Mouse (Mus musculus) lung, embryonic 16.5 days (tissue): Measurements from ENCODE around the gene Cabp7. TPM values are rescaled to one million over a fixed set of nuclear protein-coding genes. Genes with fewer than 3 reads are reported as not detected.

Experiments
- ATAC-seq: fragments of 200-750 bp; cut with Nextera tagmentation; 2 replicates; pipeline ENCODE4 v1.8.0; 2017; ENCODE audit warnings: low read depth, mild to moderate bottlenecking, moderate library complexity
- H3K27ac ChIP-seq: fragments of 300-500 bp; sonication (generic); 2 replicates; pipeline ENCODE4 v1.5.1; 2014; ENCODE audit warnings: mild to moderate bottlenecking, control low read depth, low read length
- H3K27me3 ChIP-seq: fragments of 300-500 bp; sonication (generic); 2 replicates; pipeline ENCODE4 v1.6.1; 2014; ENCODE audit warnings: low read depth, low read length, mixed read lengths; ENCODE audit not compliant: control insufficient read depth, insufficient read depth
- H3K36me3 ChIP-seq: fragments of 300-500 bp; sonication (generic); 2 replicates; pipeline ENCODE4 v1.6.1; 2014; ENCODE audit warnings: low read length; ENCODE audit not compliant: control insufficient read depth, insufficient read depth
- H3K4me1 ChIP-seq: fragments of 300-500 bp; sonication (generic); replicated peaks from 2 replicates; pipeline ENCODE4 v1.6.1; 2014; ENCODE audit warnings: low read length, mixed read lengths; ENCODE audit not compliant: control insufficient read depth, insufficient read depth
- H3K4me2 ChIP-seq: fragments of 300-500 bp; sonication (generic); 2 replicates; pipeline ENCODE4 v1.6.1; 2014; ENCODE audit warnings: low read depth, low read length, control low read depth
- H3K4me3 ChIP-seq: fragments of 300-500 bp; sonication (generic); 2 replicates; pipeline ENCODE4 v1.5.1; 2014; ENCODE audit warnings: mild to moderate bottlenecking, low read length, control low read depth
- H3K9ac ChIP-seq: fragments of 300-500 bp; sonication (generic); 2 replicates; pipeline ENCODE4 v1.6.1; 2014; ENCODE audit warnings: low read length, control low read depth
- H3K9me3 ChIP-seq: fragments of 300-500 bp; sonication (generic); 2 replicates; pipeline ENCODE4 v1.6.1; 2016; ENCODE audit warnings: low read length; ENCODE audit not compliant: control insufficient read depth
- WGBS: fragments of 180-500 bp; shearing (Covaris S2); extraction: QIAGEN DNeasy Blood & Tissue Kit; methylation state at CpG from one replicate; pipeline ENCODE4 v1.1.7; 2014; 5-methylcytosine and 5-hydroxymethylcytosine counted together
- polyA plus RNA-seq: library from polyadenylated mRNA; unstranded; fragments of >200 nt; fragmentation: Nextera tagmentation; extraction: Ambion mirVana; gene quantifications from 2 replicates; pipeline ENCODE4 v1.2.1, GENCODE M21; 2015

The Cabp7 gene
- polyA plus RNA-seq, 1 experiment from 2014 or later = 0.14 TPM

DNA sequence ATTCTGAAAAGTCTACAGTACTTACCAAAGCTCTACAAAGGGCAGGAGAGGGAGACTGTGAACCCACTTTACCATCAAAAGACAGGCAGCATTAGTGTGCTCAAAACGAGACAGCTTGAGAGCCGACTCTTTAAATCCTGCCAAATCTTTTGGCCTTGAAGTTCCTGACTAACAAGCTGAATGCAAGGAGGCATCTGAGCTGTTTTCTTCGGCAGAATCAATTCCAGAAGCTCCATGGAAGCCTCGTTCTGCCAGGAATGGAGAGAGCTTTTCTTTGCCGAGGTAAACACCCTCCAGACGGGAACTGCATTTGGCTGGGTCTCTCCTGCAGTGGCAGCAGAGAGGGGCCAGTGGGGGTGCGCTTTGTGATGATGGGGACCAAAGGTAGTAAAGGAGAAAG, 22.7 kb upstream of the Cabp7 start:
- Histone ChIP-seq H3K4me3 (no peak overlapping the region), H3K9ac (no peak overlapping the region), H3K4me2 (no peak overlapping the region), H3K27ac (no peak overlapping the region), H3K4me1 (no peaks in the 10 kb centered on the region), H3K9me3 (no peaks in the 10 kb centered on the region), H3K36me3 (no peaks in the 10 kb centered on the region), H3K27me3 (no peaks in the 10 kb centered on the region)
- 67% methylated on average over 7 of the region's 7 CpGs for WGBS
- ATAC-seq = no peak

DNA sequence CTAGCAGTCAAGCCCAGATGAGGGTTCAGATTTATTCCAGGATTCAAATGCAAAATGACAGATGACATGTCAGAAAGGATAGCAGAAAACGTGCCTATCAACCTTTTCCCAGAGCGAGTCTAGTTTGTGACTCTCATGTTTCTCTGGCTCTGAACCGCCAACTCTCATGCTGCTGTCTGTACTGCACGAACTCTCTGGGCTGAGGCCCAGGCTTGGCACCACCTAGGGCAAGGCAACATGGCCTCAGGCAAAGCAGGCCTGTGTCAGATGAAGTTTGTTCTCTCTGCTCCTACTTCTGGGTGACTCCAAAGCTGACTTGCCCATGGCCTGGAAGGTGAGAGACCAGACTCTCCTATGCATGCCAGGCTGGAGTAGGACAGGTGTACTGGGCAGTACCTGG, 21.8 kb upstream of the Cabp7 start:
- H3K4me3 ChIP-seq = no peak overlapping the region
- H3K4me1 ChIP-seq = no peaks in the 10 kb centered on the region
- H3K4me2 ChIP-seq = no peak overlapping the region
- no peak overlapping the region for H3K9ac ChIP-seq
- no peak for ATAC-seq
- no peaks in the 10 kb centered on the region for H3K9me3 ChIP-seq
- no peaks in the 10 kb centered on the region for H3K36me3 ChIP-seq
- WGBS = 79% methylated on average over 4 of the region's 4 CpGs
- no peaks in the 10 kb centered on the region for H3K27me3 ChIP-seq
- no peak overlapping the region for H3K27ac ChIP-seq

DNA sequence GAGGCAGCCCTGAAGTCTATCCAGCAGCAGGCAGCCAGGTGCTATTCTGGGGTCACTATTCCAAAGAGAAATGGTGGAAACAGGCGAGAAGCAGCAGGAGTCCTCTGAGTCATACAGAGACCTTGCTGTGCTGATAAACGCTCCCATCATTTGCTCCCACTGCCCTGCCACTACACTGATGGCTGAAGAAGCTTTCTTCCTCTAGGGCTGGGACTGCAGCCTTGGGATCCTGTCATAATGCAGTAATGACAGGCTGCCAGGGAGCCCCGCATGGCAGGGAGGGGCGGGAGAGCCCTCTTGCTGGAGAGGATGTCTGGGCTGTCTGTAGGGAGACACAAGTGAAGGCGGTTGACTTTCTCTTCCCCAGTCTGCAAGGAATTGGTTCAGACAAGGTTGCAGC, 17.9 kb upstream of the Cabp7 start:
- Histone ChIP-seq H3K27me3 (no peaks in the 10 kb centered on the region; the same call in 1 of the 2 replicates), H3K9ac (no peak overlapping the region), H3K27ac (no peak overlapping the region), H3K9me3 (no peaks in the 10 kb centered on the region), H3K4me3 (no peak overlapping the region), H3K4me1 (peaks cover 10% of the 10 kb centered on the region), H3K36me3 (no peaks in the 10 kb centered on the region), H3K4me2 (no peak overlapping the region)
- no peak for ATAC-seq
- 47% methylated on average over 5 of the region's 5 CpGs for WGBS

DNA sequence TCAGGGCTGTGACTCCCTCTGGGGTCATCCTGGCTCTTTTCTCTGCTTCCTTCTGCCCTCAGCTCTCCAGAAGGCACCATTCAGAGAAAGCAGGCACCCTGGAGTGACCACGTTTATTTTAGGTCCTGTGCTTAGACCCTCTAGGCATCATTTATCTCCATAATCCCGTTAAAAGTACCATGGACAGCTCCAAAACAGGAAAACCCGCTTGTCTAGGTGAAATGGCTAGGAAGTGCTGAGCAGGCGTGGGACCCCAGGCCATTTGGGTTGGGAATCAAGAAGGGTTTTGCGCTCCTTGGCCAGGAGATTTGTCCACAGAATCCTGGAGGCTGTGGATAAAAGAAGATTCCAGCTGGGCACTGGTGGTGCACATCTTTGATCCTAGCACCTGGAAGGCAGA, 17.1 kb upstream of the Cabp7 start:
- WGBS = 13% methylated on average over 5 of the region's 5 CpGs

DNA sequence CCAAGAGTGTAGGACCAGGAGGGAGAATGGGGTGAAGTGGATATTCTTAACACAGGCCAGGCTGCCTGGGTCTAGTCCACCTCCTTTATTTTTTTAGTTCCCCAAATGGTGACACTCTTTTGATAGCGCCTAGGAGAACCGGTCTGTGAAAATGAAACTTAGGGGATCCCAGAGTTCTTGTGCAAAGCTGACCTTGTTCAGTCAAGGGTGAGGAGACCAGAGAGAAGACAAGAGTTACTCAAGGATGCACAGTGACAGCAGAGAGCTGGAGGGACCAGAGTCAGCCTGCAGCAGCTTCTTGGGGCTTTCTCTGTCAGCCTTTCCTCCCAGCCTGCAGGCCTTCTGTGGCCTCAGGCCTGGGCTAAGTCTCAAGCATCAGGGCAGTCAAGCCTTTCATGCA, 15.9 kb upstream of the Cabp7 start:
- H3K4me1 ChIP-seq = peaks cover 10% of the 10 kb centered on the region
- WGBS = 17% methylated on average over 2 of the region's 2 CpGs
- no peak overlapping the region for H3K27ac ChIP-seq
- H3K9ac ChIP-seq = no peak overlapping the region
- no peak overlapping the region for H3K4me2 ChIP-seq
- H3K27me3 ChIP-seq = no peaks in the 10 kb centered on the region; the same call in 1 of the 2 replicates
- no peak overlapping the region for H3K4me3 ChIP-seq
- H3K36me3 ChIP-seq = no peaks in the 10 kb centered on the region
- ATAC-seq = no peak
- no peaks in the 10 kb centered on the region for H3K9me3 ChIP-seq

More for the DNA sequence above, 17.1 kb upstream of the Cabp7 start:
- H3K9ac ChIP-seq = no peak overlapping the region
- no peaks in the 10 kb centered on the region for H3K9me3 ChIP-seq
- H3K27me3 ChIP-seq = no peaks in the 10 kb centered on the region; the same call in 1 of the 2 replicates
- H3K4me2 ChIP-seq = no peak overlapping the region
- no peaks in the 10 kb centered on the region for H3K36me3 ChIP-seq
- H3K4me3 ChIP-seq = no peak overlapping the region
- no peak for ATAC-seq
- peaks cover 10% of the 10 kb centered on the region for H3K4me1 ChIP-seq
- no peak overlapping the region for H3K27ac ChIP-seq

DNA sequence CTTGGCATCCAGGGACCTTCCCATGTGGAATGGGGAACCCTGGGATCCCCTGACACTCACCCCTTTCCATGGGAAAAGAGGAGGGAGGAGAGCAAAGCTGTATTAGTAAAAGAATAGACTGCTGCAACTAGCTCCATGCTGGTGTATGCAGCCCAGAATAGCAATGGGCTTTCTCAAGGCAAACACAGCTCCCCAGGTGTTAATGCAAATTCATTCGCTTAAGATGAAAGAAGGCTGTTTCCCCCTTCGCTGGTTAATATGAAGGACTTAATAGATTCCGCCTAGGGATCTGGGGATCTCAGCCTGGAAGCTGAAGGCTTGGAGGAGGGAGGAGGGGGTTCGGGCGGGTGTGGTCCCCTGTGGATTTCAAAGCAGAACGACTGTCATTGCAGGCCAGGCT, 15.4 kb upstream of the Cabp7 start:
- 29% methylated on average over 6 of the region's 6 CpGs for WGBS
- ATAC-seq = no peak
- no peak overlapping the region for H3K9ac ChIP-seq
- no peak overlapping the region for H3K4me2 ChIP-seq
- no peaks in the 10 kb centered on the region for H3K9me3 ChIP-seq
- H3K36me3 ChIP-seq = no peaks in the 10 kb centered on the region
- no peak overlapping the region for H3K27ac ChIP-seq
- no peak overlapping the region for H3K4me3 ChIP-seq
- H3K27me3 ChIP-seq = no peaks in the 10 kb centered on the region; the same call in 1 of the 2 replicates
- peaks cover 10% of the 10 kb centered on the region for H3K4me1 ChIP-seq

DNA sequence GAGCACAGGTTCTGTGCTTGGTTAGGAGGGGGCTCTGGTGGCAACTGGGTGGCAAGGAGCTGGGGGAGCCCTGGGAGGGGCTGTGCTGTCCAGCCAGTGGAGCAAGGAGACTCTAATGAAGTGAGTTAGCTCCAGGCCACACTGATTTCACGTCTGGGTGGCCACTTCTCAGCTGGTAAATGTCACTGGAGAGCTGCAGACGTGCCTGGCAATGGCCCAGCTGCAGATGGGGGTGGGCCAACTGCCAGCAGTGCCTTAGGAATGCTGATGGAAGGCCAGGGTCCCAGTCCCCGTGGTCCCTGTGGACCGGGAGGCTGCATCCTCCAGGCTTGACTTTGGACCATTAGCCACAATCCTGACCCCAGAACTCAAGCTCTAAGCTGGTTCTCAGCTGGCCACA, 13.9 kb upstream of the Cabp7 start:
- H3K27ac ChIP-seq = 0 out of 2 replicates have a peak overlapping the region, but pooled peaks have one; percentile 44
- peaks cover 10% of the 10 kb centered on the region for H3K4me1 ChIP-seq
- no peak overlapping the region for H3K4me3 ChIP-seq
- 11% methylated on average over 4 of the region's 4 CpGs for WGBS
- H3K9ac ChIP-seq = no peak overlapping the region
- no peaks in the 10 kb centered on the region; the same call in 1 of the 2 replicates for H3K27me3 ChIP-seq
- H3K36me3 ChIP-seq = no peaks in the 10 kb centered on the region
- no peak overlapping the region for H3K4me2 ChIP-seq
- peak; percentile 84 for ATAC-seq
- no peaks in the 10 kb centered on the region for H3K9me3 ChIP-seq

DNA sequence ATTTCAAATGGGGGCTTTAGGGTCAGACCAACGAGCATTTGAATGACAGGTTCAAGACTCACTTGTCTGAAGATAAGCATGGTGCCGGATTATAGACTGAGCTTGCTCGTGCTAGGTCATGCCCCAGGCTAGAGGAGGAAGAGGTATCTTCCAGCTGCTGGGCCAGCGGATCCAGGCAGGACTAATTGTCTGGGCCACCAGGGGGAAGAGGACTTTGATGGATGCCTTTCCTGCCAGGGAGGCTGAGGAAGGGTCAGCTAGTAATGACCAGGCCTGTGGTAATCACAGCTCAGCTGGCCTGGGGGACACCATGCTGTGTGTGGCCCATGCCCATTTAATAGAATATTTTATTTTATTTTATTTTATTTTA, 11.2 kb upstream of the Cabp7 start:
- no peaks in the 10 kb centered on the region for H3K36me3 ChIP-seq
- 10% methylated on average over 4 of the region's 4 CpGs for WGBS
- no peaks in the 10 kb centered on the region; the same call in 1 of the 2 replicates for H3K9me3 ChIP-seq
- H3K4me1 ChIP-seq = peaks cover 10% of the 10 kb centered on the region
- no peak overlapping the region for H3K4me3 ChIP-seq
- H3K4me2 ChIP-seq = no peak overlapping the region
- H3K27me3 ChIP-seq = no peaks in the 10 kb centered on the region; the same call in 1 of the 2 replicates
- no peak overlapping the region for H3K9ac ChIP-seq
- no peak overlapping the region for H3K27ac ChIP-seq
- ATAC-seq = no peak

DNA sequence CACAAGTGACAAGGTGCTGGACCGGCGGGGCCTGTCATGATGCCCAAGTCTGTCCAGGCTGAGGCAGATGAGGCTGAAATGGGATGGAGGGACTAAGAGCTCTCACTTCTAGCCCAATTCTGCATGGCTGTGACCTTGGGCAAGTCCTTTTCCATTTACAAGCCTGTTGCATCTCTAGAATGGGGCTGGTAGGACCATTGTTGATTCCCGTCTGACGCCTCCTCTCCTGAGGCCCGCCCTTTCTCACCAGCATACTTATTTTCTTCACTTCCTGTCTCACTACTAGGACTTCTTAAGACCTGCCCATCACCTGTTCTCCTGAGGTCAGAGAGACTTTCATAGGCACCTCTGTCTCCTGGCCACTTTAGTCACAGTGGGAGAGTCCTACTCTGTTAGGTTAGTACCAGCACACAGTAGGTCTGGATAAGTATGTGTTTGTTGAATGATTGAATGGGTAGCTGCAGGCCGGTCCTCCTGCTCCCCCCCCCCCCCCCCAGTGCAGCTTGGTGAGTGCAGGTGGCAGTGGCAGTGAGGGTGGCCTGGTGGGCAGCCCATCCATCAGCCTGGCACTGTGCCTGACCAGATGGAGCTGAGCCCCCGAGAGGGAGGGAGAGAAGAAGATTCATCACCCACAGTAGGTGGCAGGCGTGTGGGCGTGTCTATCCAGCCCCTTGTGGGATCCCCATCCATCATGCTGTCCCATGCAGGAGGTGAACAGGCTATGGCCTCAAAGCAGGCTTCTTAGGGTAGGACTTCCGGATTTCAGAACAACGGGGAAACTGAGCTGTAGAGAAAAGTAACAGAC, 10.6 kb upstream of the Cabp7 start:
- no peak for ATAC-seq
- no peaks in the 10 kb centered on the region for H3K36me3 ChIP-seq
- H3K27ac ChIP-seq = no peak overlapping the region
- H3K9ac ChIP-seq = no peak overlapping the region
- H3K4me2 ChIP-seq = no peak overlapping the region
- peaks cover 10% of the 10 kb centered on the region for H3K4me1 ChIP-seq
- no peak overlapping the region for H3K4me3 ChIP-seq
- 32% methylated on average over 11 of the region's 11 CpGs for WGBS
- H3K27me3 ChIP-seq = no peaks in the 10 kb centered on the region; the same call in 1 of the 2 replicates
- no peaks in the 10 kb centered on the region; the same call in 1 of the 2 replicates for H3K9me3 ChIP-seq
